26 mouse cellular contexts compared by ENCODE assay signal in the genomic region with DNA sequence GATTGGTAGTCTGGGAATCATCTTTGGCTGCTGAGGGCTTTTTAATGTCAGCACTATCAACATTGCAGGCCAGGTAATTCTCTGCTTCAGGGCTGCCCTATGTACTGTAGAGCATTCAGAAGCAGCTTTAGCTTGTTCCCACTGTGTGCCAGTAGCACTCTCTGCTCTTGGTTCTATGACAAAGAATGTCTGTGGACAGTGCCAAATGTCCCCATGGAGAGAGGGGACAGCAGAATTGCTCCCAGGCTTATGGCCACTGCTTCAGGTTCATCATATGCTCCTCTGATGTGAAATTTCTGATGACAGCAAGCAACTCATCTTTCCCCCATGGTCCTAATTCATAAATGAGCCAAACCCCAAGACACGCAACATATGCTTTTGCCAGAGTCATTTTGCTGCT.
"Had no signal": no experiment of that assay in that cellular context is flagged by ENCODE, and none has a peak within 500 bp of the region (broad histone marks: within the 10 kb centered on the region; RNA-seq: fewer than 3 reads in every experiment).

No protein-coding gene starts in this region.

- H3K9me3 ChIP-seq: heart, embryonic 13.5 days; heart, embryonic 15.5 days; hindbrain, embryonic 12.5 days; kidney, embryonic 15.5 days; limb, embryonic 13.5 days; limb, embryonic 15.5 days; liver, embryonic 12.5 days had no signal

- H3K4me3 ChIP-seq: heart, adult 2 months; heart, embryonic 13.5 days; heart, embryonic 15.5 days; hindbrain, embryonic 12.5 days; kidney, embryonic 15.5 days; limb, embryonic 13.5 days; limb, embryonic 15.5 days; liver, embryonic 12.5 days had no signal

- H3K9ac ChIP-seq: heart, embryonic 13.5 days; heart, embryonic 15.5 days; hindbrain, embryonic 12.5 days; hindbrain, embryonic 14.5 days; kidney, embryonic 15.5 days; limb, embryonic 13.5 days; limb, embryonic 15.5 days; liver, embryonic 12.5 days; liver, embryonic 14.5 days had no signal

- DNase-seq: gastrocnemius, postnatal 14 days; gastrocnemius, postnatal 36 days; heart, adult 11 months; heart, adult 2 months; heart, postnatal 14 days; heart, postnatal 36 days; kidney, adult 11 months; kidney, adult 2 months; kidney, adult 9 months; kidney, postnatal 14 days; kidney, postnatal 36 days; layer of hippocampus, adult 9-11 months; layer of hippocampus, postnatal 36 days had no signal

- H3K36me3 ChIP-seq: heart, embryonic 13.5 days; heart, embryonic 15.5 days; hindbrain, embryonic 12.5 days; kidney, embryonic 15.5 days; limb, embryonic 13.5 days; limb, embryonic 15.5 days; liver, embryonic 12.5 days had no signal

- H3K27me3 ChIP-seq: heart, embryonic 13.5 days; heart, embryonic 15.5 days; hindbrain, embryonic 12.5 days; kidney, embryonic 15.5 days; limb, embryonic 13.5 days; limb, embryonic 15.5 days; liver, embryonic 12.5 days had no signal

- H3K4me2 ChIP-seq: heart, embryonic 11.5 days; heart, embryonic 13.5 days; heart, embryonic 15.5 days; hindbrain, embryonic 12.5 days; hindbrain, embryonic 14.5 days; kidney, embryonic 15.5 days; limb, embryonic 13.5 days; limb, embryonic 15.5 days; liver, embryonic 12.5 days had no signal

- H3K27ac ChIP-seq: heart, adult 2 months; heart, embryonic 13.5 days; heart, embryonic 15.5 days; hindbrain, embryonic 12.5 days; hindbrain, embryonic 14.5 days; kidney, embryonic 15.5 days; kidney, postnatal 0 days; limb, embryonic 13.5 days; limb, embryonic 15.5 days; liver, embryonic 12.5 days; liver, embryonic 14.5 days had no signal

- H3K4me1 ChIP-seq: heart, embryonic 13.5 days; heart, embryonic 15.5 days; hindbrain, embryonic 12.5 days; kidney, embryonic 15.5 days; limb, embryonic 13.5 days; limb, embryonic 15.5 days; liver, embryonic 12.5 days had no signal

- ATAC-seq: hindbrain, embryonic 16.5 days; intestine, embryonic 16.5 days; liver, embryonic 12.5 days had no signal
